Mouse (Mus musculus): Measurements from ENCODE around the gene Prkg2. TPM values are rescaled to one million over a fixed set of nuclear protein-coding genes. Genes with fewer than 3 reads are reported as not detected.
A peak's percentile ranks its signal among the peaks of the same experiment; 100 is the strongest.

Prkg2 gene
- polyA plus RNA-seq, 1 experiment from 2014 or later: 1.5 TPM

GRCm38 (mm10) chr5:98939631-98940208 is 97.4 kb downstream of the Prkg2 start:
- WGBS: 76% methylated on average over 6 of the region's 6 CpGs
- Histone ChIP-seq H3K4me1 (ENCODE audit: control insufficient read depth, insufficient read depth, low read depth, low read length) (no peaks in the 10 kb centered on the region), H3K36me3 (ENCODE audit: control insufficient read depth, insufficient read depth, low read length) (no peaks in the 10 kb centered on the region), H3K4me3 (ENCODE audit: low read length) (no peak overlapping the region), H3K9me3 (ENCODE audit: control insufficient read depth, low read length) (no peaks in the 10 kb centered on the region), H3K27me3 (replicated peaks; ENCODE audit: control insufficient read depth, insufficient read depth, low read length) (no peaks in the 10 kb centered on the region), H3K9ac (ENCODE audit: low read depth, low read length) (no peak overlapping the region), H3K27ac (ENCODE audit: low read depth, low read length) (no peak overlapping the region), H3K4me2 (ENCODE audit: low read length) (no peak overlapping the region)
- ATAC-seq: no peak

GRCm38 (mm10) chr5:98939116-98939515 is 98.0 kb downstream of the Prkg2 start:
- H3K9ac ChIP-seq (ENCODE audit: low read depth, low read length): no peak overlapping the region
- no peak overlapping the region for H3K4me3 ChIP-seq (ENCODE audit: low read length)
- peak; percentile 67; the same call in 1 of the 2 replicates for ATAC-seq
- H3K27ac ChIP-seq (ENCODE audit: low read depth, low read length): no peak overlapping the region
- no peaks in the 10 kb centered on the region for H3K4me1 ChIP-seq (ENCODE audit: control insufficient read depth, insufficient read depth, low read depth, low read length)
- no peaks in the 10 kb centered on the region for H3K27me3 ChIP-seq (replicated peaks; ENCODE audit: control insufficient read depth, insufficient read depth, low read length)
- H3K9me3 ChIP-seq (ENCODE audit: control insufficient read depth, low read length): no peaks in the 10 kb centered on the region
- no peak overlapping the region for H3K4me2 ChIP-seq (ENCODE audit: low read length)
- 71% methylated on average over 9 of the region's 9 CpGs for WGBS
- no peaks in the 10 kb centered on the region for H3K36me3 ChIP-seq (ENCODE audit: control insufficient read depth, insufficient read depth, low read length)

GRCm38 (mm10) chr5:98937879-98938278 is 99.3 kb downstream of the Prkg2 start:
- no peaks in the 10 kb centered on the region for H3K27me3 ChIP-seq (replicated peaks; ENCODE audit: control insufficient read depth, insufficient read depth, low read length)
- no peaks in the 10 kb centered on the region for H3K9me3 ChIP-seq (ENCODE audit: control insufficient read depth, low read length)
- WGBS: 48% methylated on average over 4 of the region's 4 CpGs
- no peaks in the 10 kb centered on the region for H3K36me3 ChIP-seq (ENCODE audit: control insufficient read depth, insufficient read depth, low read length)
- no peak overlapping the region for H3K27ac ChIP-seq (ENCODE audit: low read depth, low read length)
- no peak overlapping the region for H3K4me3 ChIP-seq (ENCODE audit: low read length)
- H3K9ac ChIP-seq (ENCODE audit: low read depth, low read length): no peak overlapping the region
- no peak for ATAC-seq
- no peaks in the 10 kb centered on the region for H3K4me1 ChIP-seq (ENCODE audit: control insufficient read depth, insufficient read depth, low read depth, low read length)
- no peak overlapping the region for H3K4me2 ChIP-seq (ENCODE audit: low read length)

GRCm38 (mm10) chr5:98936650-98937049 is 100.5 kb downstream of the Prkg2 start:
- ATAC-seq: no peak
- Histone ChIP-seq H3K4me2 (ENCODE audit: low read length) (no peak overlapping the region), H3K36me3 (ENCODE audit: control insufficient read depth, insufficient read depth, low read length) (no peaks in the 10 kb centered on the region), H3K9me3 (ENCODE audit: control insufficient read depth, low read length) (no peaks in the 10 kb centered on the region), H3K4me3 (ENCODE audit: low read length) (no peak overlapping the region), H3K9ac (ENCODE audit: low read depth, low read length) (no peak overlapping the region), H3K27ac (ENCODE audit: low read depth, low read length) (no peak overlapping the region), H3K27me3 (replicated peaks; ENCODE audit: control insufficient read depth, insufficient read depth, low read length) (no peaks in the 10 kb centered on the region), H3K4me1 (ENCODE audit: control insufficient read depth, insufficient read depth, low read depth, low read length) (no peaks in the 10 kb centered on the region)
- 56% methylated on average over 2 of the region's 2 CpGs for WGBS

GRCm38 (mm10) chr5:98935930-98936329 is 101.2 kb downstream of the Prkg2 start:
- WGBS: 71% methylated on average over 8 of the region's 8 CpGs
- Histone ChIP-seq H3K4me1 (ENCODE audit: control insufficient read depth, insufficient read depth, low read depth, low read length) (no peaks in the 10 kb centered on the region), H3K9me3 (ENCODE audit: control insufficient read depth, low read length) (no peaks in the 10 kb centered on the region), H3K9ac (ENCODE audit: low read depth, low read length) (no peak overlapping the region), H3K27me3 (replicated peaks; ENCODE audit: control insufficient read depth, insufficient read depth, low read length) (no peaks in the 10 kb centered on the region), H3K4me2 (ENCODE audit: low read length) (no peak overlapping the region), H3K4me3 (ENCODE audit: low read length) (no peak overlapping the region), H3K27ac (ENCODE audit: low read depth, low read length) (no peak overlapping the region), H3K36me3 (ENCODE audit: control insufficient read depth, insufficient read depth, low read length) (no peaks in the 10 kb centered on the region)
- no peak for ATAC-seq

GRCm38 (mm10) chr5:98922921-98923320 is 114.2 kb downstream of the Prkg2 start:
- WGBS: 95% methylated on average over 3 of the region's 3 CpGs
- Histone ChIP-seq H3K4me3 (ENCODE audit: low read length) (no peak overlapping the region), H3K9me3 (ENCODE audit: control insufficient read depth, low read length) (no peaks in the 10 kb centered on the region), H3K27ac (ENCODE audit: low read depth, low read length) (no peak overlapping the region), H3K9ac (ENCODE audit: low read depth, low read length) (no peak overlapping the region), H3K36me3 (ENCODE audit: control insufficient read depth, insufficient read depth, low read length) (no peaks in the 10 kb centered on the region), H3K4me1 (ENCODE audit: control insufficient read depth, insufficient read depth, low read depth, low read length) (no peaks in the 10 kb centered on the region), H3K27me3 (replicated peaks; ENCODE audit: control insufficient read depth, insufficient read depth, low read length) (no peaks in the 10 kb centered on the region), H3K4me2 (ENCODE audit: low read length) (no peak overlapping the region)
- no peak for ATAC-seq

GRCm38 (mm10) chr5:98921608-98922007 is 115.5 kb downstream of the Prkg2 start:
- H3K9ac ChIP-seq (ENCODE audit: low read depth, low read length): no peak overlapping the region
- H3K9me3 ChIP-seq (ENCODE audit: control insufficient read depth, low read length): no peaks in the 10 kb centered on the region
- no peaks in the 10 kb centered on the region for H3K27me3 ChIP-seq (replicated peaks; ENCODE audit: control insufficient read depth, insufficient read depth, low read length)
- H3K27ac ChIP-seq (ENCODE audit: low read depth, low read length): no peak overlapping the region
- H3K36me3 ChIP-seq (ENCODE audit: control insufficient read depth, insufficient read depth, low read length): no peaks in the 10 kb centered on the region
- no peak for ATAC-seq
- WGBS: 72% methylated on average over 1 of the region's 1 CpGs
- H3K4me2 ChIP-seq (ENCODE audit: low read length): no peak overlapping the region
- no peaks in the 10 kb centered on the region for H3K4me1 ChIP-seq (ENCODE audit: control insufficient read depth, insufficient read depth, low read depth, low read length)
- H3K4me3 ChIP-seq (ENCODE audit: low read length): no peak overlapping the region

GRCm38 (mm10) chr5:98918716-98919115 is 118.4 kb downstream of the Prkg2 start:
- Histone ChIP-seq H3K4me3 (ENCODE audit: low read length) (no peak overlapping the region), H3K36me3 (ENCODE audit: control insufficient read depth, insufficient read depth, low read length) (no peaks in the 10 kb centered on the region), H3K27me3 (replicated peaks; ENCODE audit: control insufficient read depth, insufficient read depth, low read length) (no peaks in the 10 kb centered on the region), H3K27ac (ENCODE audit: low read depth, low read length) (no peak overlapping the region), H3K4me2 (ENCODE audit: low read length) (no peak overlapping the region), H3K4me1 (ENCODE audit: control insufficient read depth, insufficient read depth, low read depth, low read length) (no peaks in the 10 kb centered on the region), H3K9ac (ENCODE audit: low read depth, low read length) (no peak overlapping the region), H3K9me3 (ENCODE audit: control insufficient read depth, low read length) (no peaks in the 10 kb centered on the region)
- ATAC-seq: no peak
- WGBS: 95% methylated on average over 5 of the region's 5 CpGs

- H3K36me3 ChIP-seq (ENCODE audit: control insufficient read depth, insufficient read depth, low read length): no peaks in the 10 kb centered on the region
- H3K9ac ChIP-seq (ENCODE audit: low read depth, low read length): no peak overlapping the region
- H3K4me3 ChIP-seq (ENCODE audit: low read length): no peak overlapping the region
- WGBS: 68% methylated on average over 4 of the region's 4 CpGs
- ATAC-seq: peak; percentile 71; the same call in 1 of the 2 replicates
- H3K27ac ChIP-seq (ENCODE audit: low read depth, low read length): no peak overlapping the region
- no peaks in the 10 kb centered on the region for H3K9me3 ChIP-seq (ENCODE audit: control insufficient read depth, low read length)
- no peak overlapping the region for H3K4me2 ChIP-seq (ENCODE audit: low read length)
- no peaks in the 10 kb centered on the region for H3K27me3 ChIP-seq (replicated peaks; ENCODE audit: control insufficient read depth, insufficient read depth, low read length)
- no peaks in the 10 kb centered on the region for H3K4me1 ChIP-seq (ENCODE audit: control insufficient read depth, insufficient read depth, low read depth, low read length)
These were observed 134.8 kb downstream of the Prkg2 start for GRCm38 (mm10) chr5:98902339-98902738.

GRCm38 (mm10) chr5:98900926-98901325 is 136.2 kb downstream of the Prkg2 start:
- Histone ChIP-seq H3K36me3 (ENCODE audit: control insufficient read depth, insufficient read depth, low read length) (no peaks in the 10 kb centered on the region), H3K4me1 (ENCODE audit: control insufficient read depth, insufficient read depth, low read depth, low read length) (no peaks in the 10 kb centered on the region), H3K9me3 (ENCODE audit: control insufficient read depth, low read length) (no peaks in the 10 kb centered on the region), H3K27ac (ENCODE audit: low read depth, low read length) (no peak overlapping the region), H3K4me3 (ENCODE audit: low read length) (no peak overlapping the region), H3K9ac (ENCODE audit: low read depth, low read length) (no peak overlapping the region), H3K27me3 (replicated peaks; ENCODE audit: control insufficient read depth, insufficient read depth, low read length) (no peaks in the 10 kb centered on the region), H3K4me2 (ENCODE audit: low read length) (no peak overlapping the region)
- no peak for ATAC-seq
- WGBS: 83% methylated on average over 5 of the region's 5 CpGs

All from hindbrain, embryonic 16.5 days (tissue).